Mouse (Mus musculus) ES-Bruce4 (cell line): ENCODE results near the gene Wdr18. TPM values are rescaled to one million over a fixed set of nuclear protein-coding genes. Genes with fewer than 3 reads are reported as not detected.
"Not testable (repeated sequence)": the region's sequence is repeated elsewhere in the genome, so short reads cannot be mapped to it uniquely, and the experiment has no call there.

Experiments
- H3K27ac ChIP-seq: 2 replicates; pipeline ENCODE4 v1.5.1; 2012; ENCODE audit warnings: low read length, inconsistent platforms; ENCODE audit not compliant: insufficient read depth
- H3K27me3 ChIP-seq: 2 replicates; pipeline ENCODE4 v1.6.1; 2012; ENCODE audit warnings: mild to moderate bottlenecking, low read length, inconsistent platforms; ENCODE audit not compliant: control insufficient read depth, poor library complexity, insufficient read depth, severe bottlenecking
- H3K36me3 ChIP-seq: 2 replicates; pipeline ENCODE4 v1.6.1; 2012; ENCODE audit warnings: inconsistent platforms, mild to moderate bottlenecking, low read length, moderate library complexity; ENCODE audit not compliant: control insufficient read depth, poor library complexity, insufficient read depth, severe bottlenecking
- H3K4me1 ChIP-seq: one replicate; pipeline ENCODE4 v1.8.1; 2011; ENCODE audit warnings: low read length; ENCODE audit not compliant: control insufficient read depth, insufficient read depth
- H3K4me3 ChIP-seq: 2 replicates; pipeline ENCODE4 v1.5.1; 2011; ENCODE audit warnings: low read depth, mild to moderate bottlenecking, low read length
- H3K9ac ChIP-seq: 2 replicates; pipeline ENCODE4 v1.6.1; 2012; ENCODE audit warnings: low read depth, mild to moderate bottlenecking, inconsistent platforms; ENCODE audit not compliant: poor library complexity, severe bottlenecking
- H3K9me3 ChIP-seq: replicated peaks from 2 replicates; pipeline ENCODE4 v1.6.1; 2012; ENCODE audit warnings: mild to moderate bottlenecking, low read length, inconsistent platforms; ENCODE audit not compliant: control insufficient read depth, poor library complexity, insufficient read depth, severe bottlenecking
- CTCF ChIP-seq: IDR thresholded peaks from one replicate; pipeline ENCODE4 v1.8.1; 2011; ENCODE audit warnings: low read depth, low read length
- EP300 ChIP-seq: IDR thresholded peaks from 2 replicates; pipeline ENCODE4 v1.6.1; 2011; ENCODE audit warnings: low read depth, low read length; ENCODE audit not compliant: insufficient read depth
- POLR2A ChIP-seq: IDR thresholded peaks from one replicate; pipeline ENCODE4 v1.8.1; 2011; ENCODE audit warnings: low read length; ENCODE audit not compliant: insufficient read depth
- polyA plus RNA-seq: library from polyadenylated mRNA; stranded (reverse); fragments of >200 nt; gene quantifications from 2 replicates; pipeline ENCODE4 v1.2.4, GENCODE M21; 2011; ENCODE audit warnings: low read depth; ENCODE audit not compliant: missing spikeins, insufficient read depth, insufficient read length

The Wdr18 gene
- polyA plus RNA-seq, 1 experiment: 55.3 TPM

GRCm38 (mm10) chr10:79955691-79956090 lies 4.3 kb upstream of the Wdr18 start:
- Histone ChIP-seq H3K36me3 (no peaks in the 10 kb centered on the region), H3K4me1 (peaks cover 16% of the 10 kb centered on the region), H3K4me3 (no peak overlapping the region), H3K9me3 (no peaks in the 10 kb centered on the region), H3K27me3 (no peaks in the 10 kb centered on the region), H3K27ac (peak overlapping the region; percentile 76), H3K9ac (peak overlapping the region; percentile 4; the same call in 1 of the 2 replicates)
- TF ChIP-seq CTCF: no peak
- TF ChIP-seq EP300: no peak; the same call in 1 of the 2 replicates
- no peak for TF ChIP-seq POLR2A

- no peak overlapping the region for H3K9ac ChIP-seq
- no peak for TF ChIP-seq POLR2A
- peak; percentile 79 for TF ChIP-seq EP300
- peak overlapping the region; percentile 76; the same call in 1 of the 2 replicates for H3K27ac ChIP-seq
- H3K9me3 ChIP-seq: no peaks in the 10 kb centered on the region
- peaks cover 4% of the 10 kb centered on the region for H3K36me3 ChIP-seq
- H3K27me3 ChIP-seq: no peaks in the 10 kb centered on the region
- peaks cover 16% of the 10 kb centered on the region for H3K4me1 ChIP-seq
- no peak overlapping the region for H3K4me3 ChIP-seq
Observed at GRCm38 (mm10) chr10:79956643-79957154, 3.3 kb upstream of the Wdr18 start.

- Histone ChIP-seq H3K36me3 (peaks cover 13% of the 10 kb centered on the region), H3K9me3 (no peaks in the 10 kb centered on the region), H3K9ac (0 out of 2 replicates have a peak overlapping the region, but pooled peaks have one; percentile 7), H3K4me3 (peak overlapping the region; percentile 57), H3K27ac (no peak overlapping the region), H3K4me1 (peaks cover 16% of the 10 kb centered on the region), H3K27me3 (no peaks in the 10 kb centered on the region)
- TF ChIP-seq POLR2A: no peak
- peak; percentile 50; the same call in 1 of the 2 replicates for TF ChIP-seq EP300
- TF ChIP-seq CTCF: peak; percentile 98
Observed at GRCm38 (mm10) chr10:79958140-79958816, 1.7 kb upstream of the Wdr18 start.

- peaks cover 21% of the 10 kb centered on the region for H3K36me3 ChIP-seq
- not testable (repeated sequence) for H3K27me3 ChIP-seq, H3K9me3 ChIP-seq, H3K9ac ChIP-seq, H3K4me3 ChIP-seq, H3K27ac ChIP-seq
- peaks cover 16% of the 10 kb centered on the region for H3K4me1 ChIP-seq
Observed at GRCm38 (mm10) chr10:79959412-79959811, 540 bp upstream of the Wdr18 start.

GRCm38 (mm10) chr10:79960671-79961294 lies 831 bp downstream of the Wdr18 start:
- H3K36me3 ChIP-seq: peaks cover 28% of the 10 kb centered on the region
- no peaks in the 10 kb centered on the region for H3K27me3 ChIP-seq
- no peaks in the 10 kb centered on the region for H3K9me3 ChIP-seq
- H3K27ac ChIP-seq: no peak overlapping the region
- peak overlapping the region; percentile 84 for H3K4me3 ChIP-seq
- H3K9ac ChIP-seq: peak overlapping the region; percentile 75
- TF ChIP-seq POLR2A (no peak), CTCF (no peak), EP300 (no peak)
- H3K4me1 ChIP-seq: peaks cover 9% of the 10 kb centered on the region

- TF ChIP-seq CTCF (no peak), EP300 (no peak), POLR2A (no peak)
- Histone ChIP-seq H3K36me3 (peaks cover 37% of the 10 kb centered on the region), H3K4me1 (no peaks in the 10 kb centered on the region), H3K4me3 (no peak overlapping the region), H3K9ac (no peak overlapping the region), H3K27me3 (no peaks in the 10 kb centered on the region), H3K27ac (no peak overlapping the region), H3K9me3 (no peaks in the 10 kb centered on the region)
Observed at GRCm38 (mm10) chr10:79964727-79965126, 4.8 kb downstream of the Wdr18 start.
